Mouse (Mus musculus) lung, postnatal 0 days (tissue): ENCODE data around the gene Hdac7. TPM values are rescaled to one million over a fixed set of nuclear protein-coding genes. Genes with fewer than 3 reads are reported as not detected.

ENCODE experiments used
- ATAC-seq: fragments of 200-750 bp; cut with Nextera tagmentation; 2 replicates; pipeline ENCODE4 v1.8.0; 2017; ENCODE audit warnings: moderate library complexity
- DNase-seq: peaks from one replicate; pipeline ENCODE4 v3.0.0-alpha.2; 2016; ENCODE audit warnings: low spot score
- H3K27ac ChIP-seq: fragments of 300-500 bp; sonication (generic); 2 replicates; pipeline ENCODE4 v1.5.1; 2014; ENCODE audit warnings: antibody characterized with exemption, mild to moderate bottlenecking, low read length, mixed read lengths
- H3K27me3 ChIP-seq: fragments of 300-500 bp; sonication (generic); replicated peaks from 2 replicates; pipeline ENCODE4 v1.6.1; 2014; ENCODE audit warnings: low read length, mixed read lengths; ENCODE audit not compliant: insufficient read depth
- H3K36me3 ChIP-seq: fragments of 300-500 bp; sonication (generic); 2 replicates; pipeline ENCODE4 v1.6.1; 2014; ENCODE audit warnings: low read length, mixed read lengths; ENCODE audit not compliant: insufficient read depth
- H3K4me1 ChIP-seq: fragments of 300-500 bp; sonication (generic); 2 replicates; pipeline ENCODE4 v1.6.1; 2014; ENCODE audit warnings: antibody characterized with exemption, low read depth, low read length, mixed read lengths; ENCODE audit not compliant: insufficient read depth
- H3K4me2 ChIP-seq: fragments of 300-500 bp; sonication (generic); replicated peaks from 2 replicates; pipeline ENCODE4 v1.6.1; 2014; ENCODE audit warnings: low read depth, mild to moderate bottlenecking, low read length, moderate library complexity, mixed read lengths
- H3K4me3 ChIP-seq: fragments of 300-500 bp; sonication (generic); 2 replicates; pipeline ENCODE4 v1.5.1; 2014; ENCODE audit warnings: low read depth, low read length
- H3K9ac ChIP-seq: fragments of 300-500 bp; sonication (generic); replicated peaks from 2 replicates; pipeline ENCODE4 v1.6.1; 2014; ENCODE audit warnings: low read depth, mild to moderate bottlenecking
- H3K9me3 ChIP-seq: fragments of 300-500 bp; sonication (generic); 2 replicates; pipeline ENCODE4 v1.6.1; 2016; ENCODE audit warnings: low read length, mixed read lengths
- CTCF ChIP-seq: IDR thresholded peaks from 2 replicates; pipeline ENCODE4 v1.5.1; 2016; ENCODE audit warnings: antibody characterized with exemption, mild to moderate bottlenecking
- EP300 ChIP-seq: IDR thresholded peaks from 2 replicates; pipeline ENCODE4 v1.6.1; 2016; ENCODE audit warnings: antibody characterized with exemption, mild to moderate bottlenecking, control low read depth
- WGBS: fragments of 180-500 bp; shearing (Covaris S2); extraction: QIAGEN DNeasy Blood & Tissue Kit; methylation state at CpG from one replicate; pipeline ENCODE4 v1.1.7; 2014; 5-methylcytosine and 5-hydroxymethylcytosine counted together
- polyA plus RNA-seq: library from polyadenylated mRNA; unstranded; fragments of >200 nt; fragmentation: Nextera tagmentation; extraction: Ambion mirVana; gene quantifications from 2 replicates; pipeline ENCODE4 v1.2.1, GENCODE M21; 2015

The Hdac7 gene
- polyA plus RNA-seq, 1 experiment from 2014 or later, result 43.2 TPM

- WGBS, result 23% methylated on average over 10 of the region's 12 CpGs
- Histone ChIP-seq H3K9me3 (no peaks in the 10 kb centered on the region), H3K4me3 (no peak overlapping the region), H3K27me3 (no peaks in the 10 kb centered on the region), H3K36me3 (no peaks in the 10 kb centered on the region), H3K4me1 (peaks cover 62% of the 10 kb centered on the region), H3K4me2 (0 out of 2 replicates have a peak overlapping the region, but pooled peaks have one; percentile 1), H3K27ac (peak overlapping the region; percentile 93), H3K9ac (no peak overlapping the region; the same call in 1 of the 2 replicates)
- DNase-seq (peak; percentile 92), ATAC-seq (peak; percentile 82)
- TF ChIP-seq EP300 (peak; percentile 97), CTCF (peak; percentile 36)
Observed at GRCm38 (mm10) chr15:97822545-97823228, 21.6 kb downstream of the Hdac7 start.

GRCm38 (mm10) chr15:97821983-97822363 is 22.3 kb downstream of the Hdac7 start:
- ATAC-seq (no peak), DNase-seq (peak; percentile 21)
- H3K27me3 ChIP-seq, result no peaks in the 10 kb centered on the region
- no peaks in the 10 kb centered on the region for H3K9me3 ChIP-seq
- no peak overlapping the region for H3K4me2 ChIP-seq
- peak overlapping the region; percentile 93 for H3K27ac ChIP-seq
- H3K36me3 ChIP-seq, result no peaks in the 10 kb centered on the region
- H3K4me1 ChIP-seq, result peaks cover 62% of the 10 kb centered on the region
- no peak overlapping the region; the same call in 1 of the 2 replicates for H3K9ac ChIP-seq
- 41% methylated on average over 6 of the region's 6 CpGs for WGBS
- TF ChIP-seq CTCF (no peak), EP300 (no peak)
- no peak overlapping the region for H3K4me3 ChIP-seq

- peak; percentile 85 for DNase-seq
- Histone ChIP-seq H3K4me2 (peak overlapping the region; percentile 32), H3K4me3 (no peak overlapping the region), H3K36me3 (no peaks in the 10 kb centered on the region), H3K27me3 (no peaks in the 10 kb centered on the region), H3K9ac (0 out of 2 replicates have a peak overlapping the region, but pooled peaks have one; percentile 12), H3K27ac (peak overlapping the region; percentile 93), H3K4me1 (peaks cover 58% of the 10 kb centered on the region), H3K9me3 (no peaks in the 10 kb centered on the region)
- peak; percentile 35 for ATAC-seq
- 24% methylated on average over 10 of the region's 10 CpGs for WGBS
- TF ChIP-seq CTCF (peak; percentile 40), EP300 (peak; percentile 80)
Observed at GRCm38 (mm10) chr15:97821321-97821982, 22.9 kb downstream of the Hdac7 start.

GRCm38 (mm10) chr15:97819937-97820336 is 24.4 kb downstream of the Hdac7 start:
- no peak overlapping the region for H3K27ac ChIP-seq
- H3K27me3 ChIP-seq, result no peaks in the 10 kb centered on the region
- H3K9ac ChIP-seq, result no peak overlapping the region
- H3K4me1 ChIP-seq, result peaks cover 45% of the 10 kb centered on the region
- H3K4me3 ChIP-seq, result no peak overlapping the region
- DNase-seq, result no peak
- H3K4me2 ChIP-seq, result no peak overlapping the region
- WGBS, result 85% methylated on average over 9 of the region's 9 CpGs
- TF ChIP-seq EP300 (no peak), CTCF (no peak)
- H3K9me3 ChIP-seq, result no peaks in the 10 kb centered on the region
- no peaks in the 10 kb centered on the region for H3K36me3 ChIP-seq
- no peak for ATAC-seq

GRCm38 (mm10) chr15:97816199-97816994 is 27.9 kb downstream of the Hdac7 start:
- no peak for TF ChIP-seq EP300
- peak; percentile 20 for TF ChIP-seq CTCF
- DNase-seq, result no peak
- Histone ChIP-seq H3K36me3 (no peaks in the 10 kb centered on the region), H3K4me3 (no peak overlapping the region), H3K4me2 (no peak overlapping the region), H3K9me3 (no peaks in the 10 kb centered on the region), H3K9ac (no peak overlapping the region), H3K27ac (no peak overlapping the region), H3K27me3 (no peaks in the 10 kb centered on the region), H3K4me1 (peaks cover 30% of the 10 kb centered on the region)
- no peak for ATAC-seq
- 89% methylated on average over 17 of the region's 17 CpGs for WGBS

GRCm38 (mm10) chr15:97815254-97815653 is 29.0 kb downstream of the Hdac7 start:
- peaks cover 5% of the 10 kb centered on the region for H3K36me3 ChIP-seq
- 0 out of 2 replicates have a peak overlapping the region, but pooled peaks have one; percentile 15 for H3K27ac ChIP-seq
- TF ChIP-seq CTCF (no peak), EP300 (no peak)
- H3K4me1 ChIP-seq, result peaks cover 20% of the 10 kb centered on the region
- ATAC-seq (no peak), DNase-seq (no peak)
- H3K4me3 ChIP-seq, result no peak overlapping the region
- no peak overlapping the region for H3K9ac ChIP-seq
- H3K4me2 ChIP-seq, result no peak overlapping the region
- H3K27me3 ChIP-seq, result no peaks in the 10 kb centered on the region
- 85% methylated on average over 4 of the region's 4 CpGs for WGBS
- H3K9me3 ChIP-seq, result no peaks in the 10 kb centered on the region
